Mouse (Mus musculus) layer of hippocampus, adult 11-12 months (tissue): ENCODE results near the gene Hsd17b6.
"Not testable (repeated sequence)": the region's sequence is repeated elsewhere in the genome, so short reads cannot be mapped to it uniquely, and the experiment has no call there.

ENCODE experiments used
- DNase-seq: peaks from one replicate; pipeline ENCODE4 v3.0.0; 2022; ENCODE audit warnings: low spot score

Gene Hsd17b6

GRCm38 (mm10) chr10:128007446-128007845 is at the start of gene Hsd17b6:
Gene Hsd17b6, minus strand, starts transcription at chr10:128007611.
- no peak for DNase-seq

GRCm38 (mm10) chr10:128053001-128053400 is 45.6 kb upstream of the Hsd17b6 start:
- no peak for DNase-seq

DNA sequence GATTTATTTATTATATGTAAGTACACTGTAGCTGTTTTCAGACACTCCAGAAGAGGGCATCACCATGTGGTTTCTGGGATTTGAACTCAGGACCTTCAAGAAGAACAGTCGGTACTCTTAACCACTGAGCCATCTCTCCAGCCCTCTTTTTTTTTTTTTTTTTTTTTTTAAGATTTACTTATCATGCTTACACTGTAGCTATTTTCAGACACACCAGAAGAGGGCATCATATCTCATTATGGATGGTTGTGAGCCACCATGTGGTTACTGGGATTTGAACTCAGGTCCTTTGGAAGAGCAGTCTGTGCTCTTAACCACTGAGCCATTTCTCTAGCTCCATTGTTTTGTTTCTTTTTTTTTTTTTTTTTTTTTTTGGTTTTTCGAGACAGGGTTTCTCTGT is 44.7 kb upstream of the Hsd17b6 start:
- not testable (repeated sequence) for DNase-seq

- DNase-seq, result no peak
These were observed 44.2 kb upstream of the Hsd17b6 start for GRCm38 (mm10) chr10:128051589-128051988.

DNA sequence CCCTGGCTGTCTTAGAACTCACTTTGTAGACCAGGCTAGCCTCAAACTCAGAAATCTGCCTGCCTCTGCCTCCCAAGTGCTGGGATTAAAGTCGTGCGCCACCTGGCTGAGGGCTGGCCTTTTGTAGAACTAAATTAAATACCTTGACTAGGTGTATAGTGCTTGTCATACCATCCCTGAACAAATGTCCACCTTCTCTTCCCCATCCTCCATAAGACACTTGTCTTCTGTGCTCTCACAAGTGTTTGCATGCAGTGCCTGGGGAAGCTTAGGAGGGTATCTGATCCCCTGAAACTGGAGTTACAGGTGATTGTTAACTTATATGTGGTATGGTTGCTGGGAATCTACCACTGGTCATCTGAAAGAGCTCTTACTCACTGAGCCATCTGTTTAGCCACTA is 42.9 kb upstream of the Hsd17b6 start:
- no peak for DNase-seq

GRCm38 (mm10) chr10:128049741-128050140 is 42.3 kb upstream of the Hsd17b6 start:
- no peak for DNase-seq

DNA sequence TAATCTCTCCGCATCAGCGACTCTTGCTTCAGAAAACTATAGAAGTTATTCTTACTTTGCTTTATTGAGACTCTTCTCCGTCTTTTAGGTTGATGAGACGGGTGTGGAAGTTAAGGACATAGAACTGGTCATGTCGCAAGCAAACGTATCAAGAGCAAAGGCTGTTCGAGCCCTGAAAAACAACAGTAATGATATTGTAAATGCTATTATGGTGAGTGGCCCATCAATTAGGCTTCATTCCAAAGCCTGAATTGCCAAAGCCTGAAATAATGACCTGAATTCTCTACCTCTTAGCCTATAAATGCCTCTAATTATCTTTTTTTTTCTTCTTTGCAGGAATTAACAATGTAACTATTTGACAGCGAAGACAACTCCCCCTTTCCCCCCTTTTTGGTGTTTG is 40.7 kb upstream of the Hsd17b6 start:
- no peak for DNase-seq

DNA sequence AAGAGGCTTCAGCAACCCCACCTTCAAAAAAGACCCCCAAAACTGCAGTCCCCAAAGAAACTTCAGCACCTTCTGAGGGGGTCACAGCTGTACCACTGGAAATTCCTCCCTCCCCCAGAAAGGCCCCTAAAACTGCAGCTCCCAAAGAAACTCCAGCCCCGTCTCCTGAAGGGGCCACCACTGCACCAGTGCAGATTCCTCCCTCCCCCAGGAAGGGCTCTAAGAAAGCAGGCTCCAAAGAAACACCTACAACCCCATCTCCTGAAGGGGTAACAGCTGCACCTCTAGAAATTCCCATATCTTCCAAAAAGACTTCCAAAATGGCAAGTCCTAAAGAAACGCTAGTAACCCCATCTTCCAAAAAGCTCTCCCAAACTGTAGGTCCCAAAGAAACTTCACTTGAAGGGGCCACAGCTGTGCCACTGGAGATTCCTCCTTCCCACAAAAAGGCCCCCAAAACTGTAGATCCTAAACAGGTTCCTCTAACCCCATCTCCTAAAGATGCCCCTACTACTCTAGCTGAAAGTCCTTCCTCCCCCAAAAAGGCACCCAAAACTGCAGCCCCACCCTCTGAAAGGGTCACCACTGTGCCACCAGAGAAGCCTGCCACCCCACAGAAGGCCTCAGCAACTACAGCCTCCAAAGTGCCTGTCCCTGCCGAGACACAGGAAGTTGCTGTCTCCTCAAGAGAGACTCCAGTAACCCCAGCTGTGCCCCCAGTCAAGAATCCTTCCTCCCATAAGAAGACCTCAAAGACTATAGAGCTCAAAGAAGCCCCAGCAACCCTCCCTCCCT is 35.8 kb upstream of the Hsd17b6 start:
- no peak for DNase-seq

DNA sequence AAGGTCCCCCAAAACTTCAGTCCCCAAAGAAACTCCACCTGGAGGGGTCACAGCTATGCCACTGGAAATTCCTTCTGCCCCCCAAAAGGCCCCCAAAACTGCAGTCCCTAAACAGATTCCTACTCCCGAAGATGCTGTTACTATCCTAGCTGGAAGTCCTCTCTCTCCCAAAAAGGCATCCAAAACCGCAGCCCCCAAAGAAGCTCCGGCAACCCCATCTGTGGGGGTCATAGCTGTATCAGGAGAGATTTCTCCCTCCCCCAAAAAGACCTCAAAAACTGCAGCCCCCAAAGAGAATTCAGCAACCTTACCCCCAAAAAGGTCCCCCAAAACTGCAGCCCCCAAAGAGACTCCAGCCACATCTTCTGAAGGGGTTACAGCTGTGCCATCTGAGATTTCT is 35.1 kb upstream of the Hsd17b6 start:
- DNase-seq, result no peak

GRCm38 (mm10) chr10:128041636-128042035 is 34.2 kb upstream of the Hsd17b6 start:
- no peak for DNase-seq

- no peak for DNase-seq
These were observed 32.9 kb upstream of the Hsd17b6 start for GRCm38 (mm10) chr10:128040293-128040692.

GRCm38 (mm10) chr10:128039858-128040257 is 32.4 kb upstream of the Hsd17b6 start:
- no peak for DNase-seq

GRCm38 (mm10) chr10:128039167-128039566 is 31.8 kb upstream of the Hsd17b6 start:
- DNase-seq, result no peak

GRCm38 (mm10) chr10:128037921-128038320 is 30.5 kb upstream of the Hsd17b6 start:
- no peak for DNase-seq

DNA sequence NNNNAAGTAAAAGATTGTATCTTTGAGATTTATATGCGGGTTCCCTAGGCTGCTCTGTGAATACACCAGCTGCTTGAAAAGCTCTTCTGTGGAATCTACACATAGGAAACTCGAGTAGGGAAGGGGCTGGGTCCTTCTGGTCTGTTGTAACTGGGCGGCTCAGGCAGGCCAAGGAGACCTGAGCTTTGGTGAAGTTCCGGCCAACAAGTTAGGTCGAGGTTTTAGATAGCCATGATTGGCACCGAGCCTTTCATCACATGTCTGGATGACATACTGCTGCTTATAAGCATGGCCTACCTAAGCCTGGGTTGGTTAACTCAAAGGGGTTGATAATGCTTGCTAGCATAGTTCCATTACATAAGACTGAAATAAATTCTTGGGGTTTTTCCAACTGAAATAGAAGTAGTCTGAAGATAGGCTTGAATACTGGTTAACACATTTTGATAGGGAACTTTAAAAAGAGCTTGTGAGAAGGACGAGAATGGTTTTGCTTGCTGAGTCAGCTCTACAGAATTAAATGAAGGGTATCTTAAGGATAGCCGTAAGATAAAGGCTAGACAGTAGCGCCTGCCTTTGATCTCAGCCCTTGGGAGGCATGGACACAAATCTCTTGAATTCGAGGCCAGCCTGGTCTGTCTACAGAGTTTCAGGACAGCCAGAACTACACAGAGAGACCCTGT is 29.5 kb upstream of the Hsd17b6 start:
- DNase-seq, result peak; percentile 33

DNA sequence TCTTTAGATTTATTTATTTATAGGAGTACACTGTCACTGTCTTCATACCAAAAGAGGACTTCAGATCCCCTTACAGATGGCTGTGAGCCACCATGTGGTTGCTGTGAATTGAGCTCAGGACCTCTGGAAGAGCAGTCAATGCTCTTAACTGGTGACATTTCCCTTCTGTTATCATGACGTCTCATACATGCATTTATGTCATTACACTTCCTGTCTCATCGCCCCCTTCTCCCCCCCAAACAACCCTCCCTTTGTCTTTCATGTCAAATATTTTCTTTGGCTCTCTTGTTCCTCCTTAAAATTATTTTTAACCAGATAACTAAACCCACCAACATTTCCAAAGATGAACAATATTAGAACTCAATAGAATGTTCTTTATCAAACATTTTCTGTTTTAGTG is 23.4 kb upstream of the Hsd17b6 start:
- no peak for DNase-seq

DNA sequence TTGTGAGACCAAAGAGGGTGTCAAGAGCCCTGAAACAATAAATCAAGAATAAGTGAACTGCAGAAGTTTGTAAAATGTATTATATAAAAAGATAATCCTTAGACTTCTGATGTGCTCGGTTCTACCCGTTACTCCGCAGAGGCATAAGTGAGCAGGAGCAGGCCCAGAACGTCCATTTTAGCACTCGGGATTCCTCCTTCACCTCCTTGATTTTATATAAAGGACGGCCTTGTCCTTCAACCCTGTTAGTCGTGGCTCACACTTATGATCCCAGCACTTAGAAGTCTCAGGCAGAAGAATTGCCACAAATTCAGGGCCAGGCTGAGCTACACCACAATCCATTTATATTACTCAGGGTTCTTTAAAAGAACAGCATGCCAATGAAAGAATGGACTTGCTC is 22.5 kb upstream of the Hsd17b6 start:
- DNase-seq, result no peak

DNA sequence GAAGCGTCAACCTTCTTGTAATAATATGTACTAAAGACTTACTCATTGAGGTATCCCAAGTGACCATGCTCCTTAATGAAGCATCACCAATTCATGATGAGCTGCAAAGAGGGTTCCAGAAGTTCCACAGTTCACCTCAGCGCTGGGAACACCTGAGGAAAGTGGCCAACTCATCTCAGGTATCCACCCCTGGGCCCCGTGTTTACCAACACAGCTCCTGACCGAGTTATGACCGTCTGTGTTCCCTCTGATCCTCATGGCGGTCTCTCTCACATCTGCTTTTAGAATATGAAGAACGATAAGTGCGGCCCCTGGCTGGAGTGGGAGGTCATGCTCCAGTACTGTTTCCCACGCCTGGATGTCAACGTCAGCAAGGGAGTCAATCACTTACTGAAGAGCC is 16.1 kb upstream of the Hsd17b6 start:
- no peak for DNase-seq

DNA sequence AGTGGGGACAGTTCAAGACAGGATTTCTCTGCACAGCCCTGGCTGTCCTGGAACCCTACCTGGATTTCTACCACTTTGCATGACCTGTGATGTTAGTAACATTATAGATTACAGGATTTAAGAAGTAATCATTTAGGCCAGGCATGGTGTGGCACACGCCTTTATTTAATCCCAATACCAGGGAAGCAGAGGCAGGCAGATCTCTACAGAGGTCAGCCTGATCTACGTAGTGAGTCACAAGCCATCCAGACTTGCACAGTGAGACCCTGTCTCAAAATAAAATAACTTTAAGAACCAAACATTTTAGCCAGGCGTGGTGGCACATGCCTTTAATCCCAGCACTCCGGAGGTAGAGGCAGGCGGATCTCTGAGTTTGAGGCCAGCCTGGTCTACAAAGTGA is 14.8 kb upstream of the Hsd17b6 start:
- no peak for DNase-seq

DNA sequence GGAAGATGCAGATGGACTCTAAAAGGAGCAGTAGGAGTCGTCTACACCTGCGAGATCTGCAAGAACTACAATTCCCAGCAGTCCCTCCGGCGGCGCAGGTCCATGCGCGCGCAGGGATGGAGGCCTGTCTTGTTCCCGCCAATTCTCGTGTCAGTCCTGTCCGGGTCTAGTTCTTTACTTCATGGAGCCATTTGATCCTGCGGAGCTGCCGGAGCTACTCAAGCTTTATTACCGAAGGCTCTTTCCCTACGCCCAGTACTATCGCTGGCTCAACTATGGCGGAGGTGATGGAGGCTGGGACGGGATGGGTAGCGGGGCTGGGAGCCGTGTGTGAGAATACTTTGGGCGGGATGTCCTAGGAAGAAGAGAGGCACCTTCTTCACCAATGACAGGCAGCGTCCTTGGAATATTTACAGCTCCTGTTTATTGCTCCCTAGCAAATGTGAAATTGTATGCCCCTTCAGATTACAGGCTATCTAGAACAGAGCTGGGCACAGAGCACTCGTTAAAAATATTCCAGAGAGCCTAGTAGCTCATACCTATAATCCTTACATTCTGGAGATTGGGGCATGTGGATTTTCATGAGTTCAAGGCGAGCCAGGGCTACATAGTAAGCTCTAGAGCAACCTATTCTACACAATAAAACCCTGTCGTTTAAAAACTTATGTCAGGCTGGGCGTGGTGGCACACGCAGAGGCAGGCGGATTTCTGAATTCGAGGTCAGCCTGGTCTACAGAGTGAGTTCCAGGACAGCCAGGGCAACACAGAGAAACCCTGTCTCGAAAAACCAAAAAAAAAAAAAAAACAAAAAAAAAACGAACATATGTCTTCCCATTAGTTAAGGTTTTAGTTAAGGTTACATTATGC is 7.9 kb upstream of the Hsd17b6 start, which contains the start of gene Prim1:
Gene Prim1 (plus strand): TSS at position 101 of the 867 bp plus-strand sequence.
- peak; percentile 76 for DNase-seq

DNA sequence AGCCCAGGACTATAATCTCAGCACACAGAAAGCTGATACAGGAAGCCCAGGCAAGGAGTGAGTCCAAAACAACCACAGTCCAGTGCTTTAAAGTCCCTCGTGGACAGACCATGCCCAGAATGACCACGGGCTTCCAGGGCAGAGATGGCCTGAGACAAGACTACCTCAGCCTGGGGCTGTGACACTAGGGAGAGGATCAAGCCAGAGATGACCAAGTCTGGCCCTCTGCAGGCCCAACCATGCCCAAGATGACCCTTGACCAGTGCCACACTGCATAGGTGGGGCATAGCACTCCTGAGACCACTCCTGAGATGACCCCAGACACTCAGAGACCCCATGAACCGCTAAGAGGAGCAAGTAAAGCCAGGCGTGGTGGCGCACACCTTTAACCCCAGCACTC is 2.3 kb upstream of the Hsd17b6 start:
- DNase-seq, result no peak

DNA sequence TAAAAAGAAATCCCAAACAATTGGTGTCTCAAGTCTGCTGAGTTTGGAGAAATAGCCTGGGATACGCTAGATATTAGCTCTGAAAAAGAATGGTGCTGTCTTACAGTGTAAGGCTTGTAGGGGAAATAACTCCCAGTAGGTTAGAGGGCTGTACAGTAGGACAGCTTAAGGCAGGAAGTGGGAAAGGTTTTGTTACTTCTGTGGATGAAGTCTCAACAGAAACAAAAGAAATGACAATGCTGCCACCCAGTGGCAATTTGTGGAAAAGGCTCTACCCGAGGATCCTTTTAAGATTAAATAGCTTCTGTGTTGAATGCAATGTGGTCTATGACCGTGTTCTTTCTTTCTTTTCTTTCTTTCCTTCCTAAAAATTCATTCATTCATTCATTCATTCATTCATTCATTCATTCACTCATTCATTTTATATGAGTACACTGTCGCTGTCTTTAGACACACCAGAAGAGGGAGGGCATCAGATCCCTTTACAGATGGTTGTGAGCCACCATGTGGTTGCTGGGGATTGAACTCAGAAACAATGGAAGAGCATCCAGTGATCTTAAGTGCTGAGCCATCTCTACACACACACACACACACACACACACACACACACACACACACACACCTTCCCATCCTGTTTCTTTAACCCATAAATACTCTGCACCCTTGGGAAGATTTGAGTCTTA is 937 bp upstream of the Hsd17b6 start:
- peak; percentile 80 for DNase-seq
